Mouse (Mus musculus) liver, embryonic 14.5 days (tissue): Measurements from ENCODE around the gene Vps13c. TPM values are rescaled to one million over a fixed set of nuclear protein-coding genes. Genes with fewer than 3 reads are reported as not detected.

ENCODE experiments used
- ATAC-seq: fragments of 200-750 bp; cut with Nextera tagmentation; 2 replicates; pipeline ENCODE4 v1.8.0; 2017; ENCODE audit warnings: moderate number of reproducible peaks, mild to moderate bottlenecking, moderate library complexity; ENCODE audit not compliant: insufficient read depth
- DNase-seq, 3 experiments: peaks; one replicate each; pipeline ENCODE4 v3.0.0-alpha.2; 2012 to 2013; ENCODE audit warnings: low read depth in 3 of 3, low spot score in 3 of 3
- H3K27ac ChIP-seq: fragments of 300-500 bp; sonication (generic); 2 replicates; pipeline ENCODE4 v1.5.1; 2014; ENCODE audit warnings: moderate library complexity, mild to moderate bottlenecking, control low read depth, inconsistent platforms
- H3K27me3 ChIP-seq: fragments of 300-500 bp; sonication (generic); 2 replicates; pipeline ENCODE4 v1.6.1; 2014; ENCODE audit warnings: mild to moderate bottlenecking, low read length, moderate library complexity; ENCODE audit not compliant: control insufficient read depth, insufficient read depth
- H3K36me3 ChIP-seq: fragments of 300-500 bp; sonication (generic); replicated peaks from 2 replicates; pipeline ENCODE4 v1.6.1; 2014; ENCODE audit warnings: low read depth; ENCODE audit not compliant: control insufficient read depth, insufficient read depth
- H3K4me1 ChIP-seq, 2 experiments: fragments of 200-500 bp in 1 of 2; fragments of 300-500 bp in 1 of 2; sonication (generic) in 1 of 2; replicated peaks; 2 replicates each; pipeline ENCODE4 v1.6.1; 2012 to 2014; ENCODE audit warnings: antibody characterized with exemption in 1 of 2, inconsistent platforms in 1 of 2, low read length in 1 of 2; ENCODE audit not compliant: control insufficient read depth in 2 of 2, insufficient read depth in 2 of 2
- H3K4me2 ChIP-seq: fragments of 300-500 bp; sonication (generic); 2 replicates; pipeline ENCODE4 v1.6.1; 2014; ENCODE audit warnings: low read depth, mild to moderate bottlenecking, control low read depth, moderate library complexity
- H3K4me3 ChIP-seq, 2 experiments: fragments of 200-500 bp in 1 of 2; fragments of 300-500 bp in 1 of 2; sonication (generic) in 1 of 2; 2 replicates each; pipeline ENCODE4 v1.5.1; 2012 to 2014; ENCODE audit warnings: low read depth in 2 of 2, low read length in 2 of 2, mild to moderate bottlenecking in 2 of 2, control low read depth in 1 of 2, inconsistent platforms in 1 of 2, moderate library complexity in 1 of 2; ENCODE audit not compliant: insufficient read depth in 1 of 2
- H3K9ac ChIP-seq: fragments of 300-500 bp; sonication (generic); replicated peaks from 2 replicates; pipeline ENCODE4 v1.6.1; 2014; ENCODE audit warnings: mild to moderate bottlenecking, control low read depth, moderate library complexity
- H3K9me3 ChIP-seq: fragments of 300-500 bp; sonication (generic); 2 replicates; pipeline ENCODE4 v1.6.1; 2016; ENCODE audit warnings: low read length, mixed read lengths; ENCODE audit not compliant: control insufficient read depth
- CTCF ChIP-seq: IDR thresholded peaks from 2 replicates; pipeline ENCODE4 v1.5.1; 2016; ENCODE audit warnings: antibody characterized with exemption, low read depth, control low read depth
- EP300 ChIP-seq: IDR thresholded peaks from 2 replicates; pipeline ENCODE4 v1.6.1; 2016; ENCODE audit warnings: antibody characterized with exemption, low read depth
- WGBS: fragments of 180-500 bp; shearing (Covaris S2); extraction: QIAGEN DNeasy Blood & Tissue Kit; methylation state at CpG from one replicate; pipeline ENCODE4 v1.1.7; 2014; ENCODE audit not compliant: insufficient replicate concordance; 5-methylcytosine and 5-hydroxymethylcytosine counted together
- polyA plus RNA-seq, 2 experiments: library from polyadenylated mRNA; depleted of rRNA in 1 of 2; stranded (reverse) in 1 of 2; unstranded in 1 of 2; fragments of >200 nt; fragmentation: Nextera tagmentation in 1 of 2; extraction: Ambion mirVana in 1 of 2; gene quantifications; 2 replicates each; pipeline versions ENCODE4 v1.2.1 to v1.2.3; 2012 to 2014

Vps13c gene
- polyA plus RNA-seq, 2 experiments = 6.6 to 7.2 TPM

- Histone ChIP-seq H3K9ac (no peak overlapping the region), H3K4me1 (no peaks in the 10 kb centered on the region; a peak in 2 of 4 replicates), H3K36me3 (no peaks in the 10 kb centered on the region), H3K4me3 (no peak overlapping the region), H3K27ac (no peak overlapping the region), H3K27me3 (no peaks in the 10 kb centered on the region), H3K4me2 (no peak overlapping the region), H3K9me3 (no peaks in the 10 kb centered on the region)
- TF ChIP-seq EP300 = no peak
- no peak for TF ChIP-seq CTCF
- 80% methylated on average over 3 of the region's 3 CpGs for WGBS
- ATAC-seq = no peak
- no peak for DNase-seq
These were observed 29.1 kb upstream of the Vps13c start for GRCm38 (mm10) chr9:67811116-67811515.

- no peaks in the 10 kb centered on the region for H3K9me3 ChIP-seq
- ATAC-seq (no peak), DNase-seq (no peak)
- H3K27ac ChIP-seq = no peak overlapping the region
- H3K4me3 ChIP-seq = no peak overlapping the region
- H3K9ac ChIP-seq = no peak overlapping the region
- H3K4me2 ChIP-seq = no peak overlapping the region
- H3K27me3 ChIP-seq = no peaks in the 10 kb centered on the region
- peaks cover 0 to 2% of the 10 kb centered on the region in 2 experiments; a peak in 2 of 4 replicates for H3K4me1 ChIP-seq
- TF ChIP-seq CTCF = no peak
- WGBS = 70% methylated on average over 4 of the region's 4 CpGs
- no peaks in the 10 kb centered on the region for H3K36me3 ChIP-seq
These were observed 27.0 kb upstream of the Vps13c start for GRCm38 (mm10) chr9:67813171-67813570.

- H3K9ac ChIP-seq = no peak overlapping the region
- no peak overlapping the region for H3K4me2 ChIP-seq
- no peak for ATAC-seq
- TF ChIP-seq CTCF (no peak), EP300 (no peak)
- peaks cover 0 to 2% of the 10 kb centered on the region in 2 experiments; a peak in 2 of 4 replicates for H3K4me1 ChIP-seq
- no peak overlapping the region for H3K27ac ChIP-seq
- no peaks in the 10 kb centered on the region for H3K27me3 ChIP-seq
- WGBS = 11% methylated on average over 8 of the region's 8 CpGs
- H3K4me3 ChIP-seq = no peak overlapping the region
- no peak for DNase-seq
- no peaks in the 10 kb centered on the region for H3K9me3 ChIP-seq
- no peaks in the 10 kb centered on the region for H3K36me3 ChIP-seq
These were observed 26.4 kb upstream of the Vps13c start for GRCm38 (mm10) chr9:67813665-67814337.

- DNase-seq (no peak), ATAC-seq (no peak)
- no peaks in the 10 kb centered on the region for H3K36me3 ChIP-seq
- H3K9me3 ChIP-seq = no peaks in the 10 kb centered on the region
- H3K4me2 ChIP-seq = no peak overlapping the region
- H3K9ac ChIP-seq = no peak overlapping the region
- 28% methylated on average over 2 of the region's 2 CpGs for WGBS
- TF ChIP-seq EP300 = no peak
- no peak for TF ChIP-seq CTCF
- peaks cover 0 to 2% of the 10 kb centered on the region in 2 experiments; a peak in 2 of 4 replicates for H3K4me1 ChIP-seq
- H3K27ac ChIP-seq = no peak overlapping the region
- H3K27me3 ChIP-seq = no peaks in the 10 kb centered on the region
- no peak overlapping the region for H3K4me3 ChIP-seq
These were observed 23.8 kb upstream of the Vps13c start for GRCm38 (mm10) chr9:67816172-67816928.

GRCm38 (mm10) chr9:67817898-67818667, 22.1 kb upstream of the Vps13c start:
- H3K4me1 ChIP-seq = peaks cover 0 to 2% of the 10 kb centered on the region in 2 experiments; a peak in 2 of 4 replicates
- DNase-seq = no peak
- no peak for ATAC-seq

More at GRCm38 (mm10) chr9:67817898-67818667, 22.1 kb upstream of the Vps13c start:
- TF ChIP-seq CTCF = no peak
- no peak for TF ChIP-seq EP300
- Histone ChIP-seq H3K4me2 (no peak overlapping the region), H3K36me3 (no peaks in the 10 kb centered on the region), H3K9me3 (no peaks in the 10 kb centered on the region), H3K9ac (no peak overlapping the region), H3K27ac (no peak overlapping the region), H3K4me3 (no peak overlapping the region), H3K27me3 (no peaks in the 10 kb centered on the region)
- WGBS = 36% methylated on average over 10 of the region's 10 CpGs
